Mouse (Mus musculus) heart, adult 2 months (tissue): Measurements from ENCODE around the gene Igdcc3.

Experiments
- CTCF ChIP-seq: fragments of 200-600 bp; IDR thresholded peaks from 2 replicates; pipeline ENCODE4 v1.8.1; 2022; ENCODE audit warnings: antibody characterized with exemption, mild to moderate bottlenecking, moderate library complexity
- EP300 ChIP-seq: fragments of 200-500 bp; IDR thresholded peaks from 2 replicates; pipeline ENCODE4 v1.6.1; 2011; ENCODE audit warnings: low read depth, low read length, control low read depth; ENCODE audit not compliant: insufficient read depth
- POLR2A ChIP-seq: fragments of 200-500 bp; IDR thresholded peaks from 2 replicates; pipeline ENCODE4 v1.6.1; 2011; ENCODE audit warnings: mild to moderate bottlenecking, low read depth, low read length, control low read depth; ENCODE audit not compliant: insufficient read depth

- TF ChIP-seq CTCF (no peak), POLR2A (no peak), EP300 (no peak)
These were observed 90.3 kb downstream of the Igdcc3 start for GRCm38 (mm10) chr9:65231284-65231683.
